Mouse (Mus musculus): ENCODE measurements around the gene Grm4. TPM values are rescaled to one million over a fixed set of nuclear protein-coding genes. Genes with fewer than 3 reads are reported as not detected.

Gene Grm4
- total and polyA plus RNA-seq, 3 experiments, result 0.13 to 0.47 (median 0.16) TPM

DNA sequence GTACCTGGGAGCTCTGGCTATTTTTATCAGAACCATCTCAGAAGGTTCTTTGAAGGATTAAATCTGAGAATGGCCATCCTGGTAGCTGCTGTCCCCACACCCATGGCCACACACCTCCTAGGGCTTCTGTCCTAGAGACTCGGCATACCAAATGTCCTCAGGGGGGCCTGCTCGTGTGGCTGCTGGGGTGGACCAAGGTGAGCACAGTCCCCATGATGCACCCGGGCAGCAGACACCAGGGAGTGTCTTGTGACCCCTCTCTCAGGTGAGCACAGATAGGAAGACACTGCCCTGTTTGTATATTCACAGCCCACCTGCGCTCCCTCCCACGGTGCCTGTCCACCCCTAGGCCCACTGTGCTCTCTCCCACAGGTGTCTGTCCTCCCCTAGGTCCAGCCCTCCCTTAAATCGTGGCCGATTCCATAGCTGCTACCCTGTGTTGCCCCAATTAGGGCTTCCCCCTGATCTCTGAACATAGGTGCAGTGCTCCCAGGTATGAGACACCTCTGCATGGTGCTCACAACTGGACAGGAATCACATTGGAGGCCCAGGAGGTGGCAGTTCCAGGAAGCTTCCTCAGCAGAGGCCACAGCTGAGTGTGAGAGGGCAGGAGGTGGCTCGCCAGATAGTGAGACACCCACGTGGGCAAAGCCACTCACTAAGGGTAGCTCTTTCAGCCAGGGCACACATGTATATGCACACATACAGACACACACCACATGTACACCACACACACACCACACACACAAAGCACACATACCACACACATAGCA lies 66.0 kb downstream of the Grm4 start:
- Histone ChIP-seq H3K4me1 (ENCODE audit: control insufficient read depth, insufficient read depth, low read length) (no peaks in the 10 kb centered on the region), H3K9ac (ENCODE audit: low read depth, low read length) (no peak overlapping the region), H3K27ac (no peak overlapping the region), H3K4me3 (no peak overlapping the region), H3K36me3 (ENCODE audit: control insufficient read depth, insufficient read depth, low read length) (no peaks in the 10 kb centered on the region), H3K79me2 (replicated peaks; ENCODE audit: control insufficient read depth, insufficient read depth, low read length) (no peaks in the 10 kb centered on the region), H3K27me3 (ENCODE audit: control insufficient read depth, insufficient read depth, low read length) (no peaks in the 10 kb centered on the region)
- no peak for TF ChIP-seq EP300 (IDR thresholded peaks at IDR 0.05; ENCODE audit: insufficient read depth, low read depth, low read length)
- TF ChIP-seq CTCF (IDR thresholded peaks at IDR 0.05), result no peak
- no peak for TF ChIP-seq POLR2A (IDR thresholded peaks at IDR 0.05; ENCODE audit: insufficient read depth, low read depth, low read length)
- intact Hi-C loops (cut with DNase I), result no loop called here
- no peak for DNase-seq
- 69% methylated on average over 9 of the region's 9 CpGs for WGBS

DNA sequence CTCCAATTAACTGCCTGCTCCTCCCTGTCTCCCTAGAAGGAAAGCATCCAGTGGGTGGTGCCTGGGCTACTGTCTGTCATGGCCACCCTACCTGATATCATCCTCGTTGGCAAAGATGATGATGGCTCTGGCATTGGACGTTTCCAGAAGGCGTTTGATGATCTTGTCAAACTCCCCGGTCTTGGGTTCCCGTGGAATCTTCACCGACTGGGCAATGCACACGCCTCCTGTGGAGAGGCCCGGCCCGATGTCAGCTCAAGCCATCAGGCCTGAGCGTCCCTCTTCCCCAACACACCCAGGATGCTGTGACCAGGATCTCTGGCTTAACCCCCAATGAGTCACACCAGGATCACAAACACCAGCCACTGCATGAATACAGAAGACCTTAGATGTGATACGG lies 66.8 kb downstream of the Grm4 start:
- no peak for TF ChIP-seq CTCF (IDR thresholded peaks at IDR 0.05)
- TF ChIP-seq POLR2A (IDR thresholded peaks at IDR 0.05; ENCODE audit: insufficient read depth, low read depth, low read length), result no peak
- no peak for TF ChIP-seq EP300 (IDR thresholded peaks at IDR 0.05; ENCODE audit: insufficient read depth, low read depth, low read length)
- no peaks in the 10 kb centered on the region for H3K79me2 ChIP-seq (replicated peaks; ENCODE audit: control insufficient read depth, insufficient read depth, low read length)
- intact Hi-C loops (cut with DNase I), result no loop called here
- H3K27me3 ChIP-seq (ENCODE audit: control insufficient read depth, insufficient read depth, low read length), result no peaks in the 10 kb centered on the region
- no peaks in the 10 kb centered on the region for H3K36me3 ChIP-seq (ENCODE audit: control insufficient read depth, insufficient read depth, low read length)
- WGBS, result 83% methylated on average over 11 of the region's 11 CpGs
- H3K4me3 ChIP-seq, result no peak overlapping the region
- no peak overlapping the region for H3K27ac ChIP-seq
- H3K9ac ChIP-seq (ENCODE audit: low read depth, low read length), result no peak overlapping the region
- no peak for DNase-seq
- H3K4me1 ChIP-seq (ENCODE audit: control insufficient read depth, insufficient read depth, low read length), result no peaks in the 10 kb centered on the region

DNA sequence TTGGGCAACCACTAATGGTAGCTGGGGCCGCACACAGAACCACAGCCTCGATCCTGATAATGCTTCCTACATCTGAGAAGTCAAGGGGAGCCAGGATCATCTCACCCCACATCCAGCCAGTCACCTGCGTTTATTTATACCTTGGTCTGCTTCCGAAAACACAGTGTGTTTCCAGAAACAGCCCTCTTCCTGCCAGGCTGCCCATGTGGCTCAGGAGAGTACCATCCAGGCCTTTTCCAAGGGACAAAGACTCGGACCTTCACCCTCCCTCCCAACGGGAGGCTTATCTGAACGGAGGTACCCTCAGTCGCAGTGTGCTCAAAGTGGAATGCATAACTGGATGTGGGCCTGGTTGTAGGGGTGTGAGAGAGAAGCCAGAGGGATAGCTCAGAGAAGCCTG lies 68.2 kb downstream of the Grm4 start:
- intact Hi-C loops (cut with DNase I), result no loop called here
- TF ChIP-seq POLR2A (IDR thresholded peaks at IDR 0.05; ENCODE audit: insufficient read depth, low read depth, low read length), result no peak
- TF ChIP-seq CTCF (IDR thresholded peaks at IDR 0.05), result no peak
- TF ChIP-seq EP300 (IDR thresholded peaks at IDR 0.05; ENCODE audit: insufficient read depth, low read depth, low read length), result no peak
- DNase-seq, result no peak
- Histone ChIP-seq H3K79me2 (replicated peaks; ENCODE audit: control insufficient read depth, insufficient read depth, low read length) (no peaks in the 10 kb centered on the region), H3K27ac (no peak overlapping the region), H3K4me1 (ENCODE audit: control insufficient read depth, insufficient read depth, low read length) (no peaks in the 10 kb centered on the region), H3K36me3 (ENCODE audit: control insufficient read depth, insufficient read depth, low read length) (no peaks in the 10 kb centered on the region), H3K9ac (ENCODE audit: low read depth, low read length) (no peak overlapping the region), H3K27me3 (ENCODE audit: control insufficient read depth, insufficient read depth, low read length) (no peaks in the 10 kb centered on the region), H3K4me3 (no peak overlapping the region)
- 53% methylated on average over 8 of the region's 8 CpGs for WGBS

DNA sequence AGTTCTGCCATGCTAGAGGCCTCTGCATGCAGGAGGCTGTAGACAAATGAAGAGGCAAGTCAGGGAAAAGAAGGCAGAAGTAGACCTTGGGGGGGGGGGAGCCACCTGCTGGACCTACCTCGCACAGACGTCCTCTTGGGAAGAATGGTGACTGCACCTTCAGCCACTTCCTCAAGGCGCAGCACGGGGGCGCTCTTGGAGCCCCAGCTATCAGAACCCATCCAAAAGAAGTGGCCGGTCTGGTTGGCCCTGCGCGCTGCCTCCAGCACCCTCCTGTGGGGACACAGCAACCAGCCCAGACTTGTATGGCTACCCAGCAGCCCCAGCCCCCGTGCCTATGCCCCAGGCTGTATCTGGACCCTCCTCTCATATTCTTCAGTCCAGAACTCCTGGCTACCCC lies 69.4 kb downstream of the Grm4 start:
- H3K27ac ChIP-seq, result no peak overlapping the region
- H3K36me3 ChIP-seq (ENCODE audit: control insufficient read depth, insufficient read depth, low read length), result no peaks in the 10 kb centered on the region
- intact Hi-C loops (cut with DNase I), result no loop called here
- no peaks in the 10 kb centered on the region for H3K79me2 ChIP-seq (replicated peaks; ENCODE audit: control insufficient read depth, insufficient read depth, low read length)
- H3K4me1 ChIP-seq (ENCODE audit: control insufficient read depth, insufficient read depth, low read length), result no peaks in the 10 kb centered on the region
- H3K27me3 ChIP-seq (ENCODE audit: control insufficient read depth, insufficient read depth, low read length), result no peaks in the 10 kb centered on the region
- no peak overlapping the region for H3K9ac ChIP-seq (ENCODE audit: low read depth, low read length)
- peak; percentile 30; the same call in 1 of the 2 replicates for TF ChIP-seq CTCF (IDR thresholded peaks at IDR 0.05)
- TF ChIP-seq POLR2A (IDR thresholded peaks at IDR 0.05; ENCODE audit: insufficient read depth, low read depth, low read length), result no peak
- DNase-seq, result no peak
- WGBS, result 30% methylated on average over 9 of the region's 9 CpGs
- H3K4me3 ChIP-seq, result no peak overlapping the region

DNA sequence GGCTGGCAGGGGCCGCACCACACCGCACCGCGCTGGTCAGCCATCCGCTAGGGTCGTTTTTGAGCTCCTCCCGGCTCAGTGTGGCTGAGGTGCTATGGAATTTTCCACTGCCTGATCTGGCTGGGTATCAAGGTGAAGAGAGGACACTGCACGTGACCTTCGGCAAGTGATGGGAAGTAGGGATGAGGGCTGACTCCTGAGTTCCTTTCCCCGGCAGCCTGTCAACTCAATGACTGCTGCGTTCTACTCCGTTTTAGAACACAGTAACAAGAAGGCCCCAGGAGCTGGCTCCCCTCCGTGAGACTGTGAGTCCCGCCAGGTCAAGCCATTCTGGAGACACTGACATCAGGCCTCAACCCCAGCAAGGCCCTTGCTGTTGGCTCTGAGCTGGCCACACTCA lies 70.0 kb downstream of the Grm4 start:
- no peaks in the 10 kb centered on the region for H3K27me3 ChIP-seq (ENCODE audit: control insufficient read depth, insufficient read depth, low read length)

DNA sequence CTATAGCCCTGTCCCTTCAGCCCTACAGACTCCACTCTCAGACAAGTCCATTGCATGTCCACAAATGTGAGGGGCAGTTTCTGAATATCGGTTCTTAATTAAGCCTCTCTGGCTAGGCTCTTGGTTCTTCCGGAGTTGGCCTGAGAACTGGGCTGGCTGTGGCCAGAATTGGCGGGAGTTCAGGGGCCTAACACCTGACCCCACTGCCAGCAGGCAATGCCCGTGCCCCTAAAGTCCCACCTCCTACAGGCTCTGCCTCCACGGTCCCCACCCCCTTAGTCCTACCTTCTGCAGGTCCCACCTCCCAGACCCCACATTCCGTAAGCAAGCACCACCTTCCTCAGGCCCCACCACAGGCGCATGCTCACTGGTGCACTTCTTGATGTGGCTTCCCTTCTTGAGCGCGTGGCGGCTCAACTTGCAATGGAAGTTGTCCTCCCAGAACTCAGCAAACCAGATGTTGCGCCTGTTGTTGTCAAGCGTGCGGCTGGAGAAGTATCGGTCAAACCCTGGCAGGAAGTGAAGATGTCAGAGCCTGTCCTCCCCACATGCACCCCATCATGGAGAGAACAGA lies 71.4 kb downstream of the Grm4 start:
- TF ChIP-seq CTCF (IDR thresholded peaks at IDR 0.05), result no peak
- no peak for TF ChIP-seq POLR2A (IDR thresholded peaks at IDR 0.05; ENCODE audit: insufficient read depth, low read depth, low read length)
- no peak for TF ChIP-seq EP300 (IDR thresholded peaks at IDR 0.05; ENCODE audit: insufficient read depth, low read depth, low read length)
- no peaks in the 10 kb centered on the region for H3K79me2 ChIP-seq (replicated peaks; ENCODE audit: control insufficient read depth, insufficient read depth, low read length)
- no peaks in the 10 kb centered on the region for H3K27me3 ChIP-seq (ENCODE audit: control insufficient read depth, insufficient read depth, low read length)
- intact Hi-C loops (cut with DNase I), result no loop called here
- no peak for DNase-seq
- no peak overlapping the region for H3K4me3 ChIP-seq
- H3K27ac ChIP-seq, result no peak overlapping the region
- 85% methylated on average over 14 of the region's 14 CpGs for WGBS
- H3K4me1 ChIP-seq (ENCODE audit: control insufficient read depth, insufficient read depth, low read length), result no peaks in the 10 kb centered on the region
- no peaks in the 10 kb centered on the region for H3K36me3 ChIP-seq (ENCODE audit: control insufficient read depth, insufficient read depth, low read length)
- no peak overlapping the region for H3K9ac ChIP-seq (ENCODE audit: low read depth, low read length)

More for the DNA sequence above, 70.0 kb downstream of the Grm4 start:
- intact Hi-C loops (cut with DNase I), result no loop called here
- no peak for TF ChIP-seq EP300 (IDR thresholded peaks at IDR 0.05; ENCODE audit: insufficient read depth, low read depth, low read length)
- TF ChIP-seq CTCF (IDR thresholded peaks at IDR 0.05), result no peak
- 75% methylated on average over 14 of the region's 14 CpGs for WGBS
- H3K36me3 ChIP-seq (ENCODE audit: control insufficient read depth, insufficient read depth, low read length), result no peaks in the 10 kb centered on the region
- no peak overlapping the region for H3K4me3 ChIP-seq
- no peaks in the 10 kb centered on the region for H3K4me1 ChIP-seq (ENCODE audit: control insufficient read depth, insufficient read depth, low read length)
- peak in 1 of 2 experiments; percentile 14 for DNase-seq
- H3K79me2 ChIP-seq (replicated peaks; ENCODE audit: control insufficient read depth, insufficient read depth, low read length), result no peaks in the 10 kb centered on the region
- no peak overlapping the region for H3K27ac ChIP-seq
- no peak overlapping the region for H3K9ac ChIP-seq (ENCODE audit: low read depth, low read length)

All from heart, adult 2 months (tissue).